Mouse (Mus musculus): ENCODE measurements around the gene Gm17660. TPM values are rescaled to one million over a fixed set of nuclear protein-coding genes. Genes with fewer than 3 reads are reported as not detected.

The Gm17660 gene
- polyA plus RNA-seq, 1 experiment from 2014 or later = 1.5 TPM

GRCm38 (mm10) chr5:104059628-104060027 lies 17.8 kb downstream of the Gm17660 start:
- Histone ChIP-seq H3K4me2 (replicated peaks; ENCODE audit: low read depth) (no peak overlapping the region), H3K4me1 (replicated peaks; ENCODE audit: control insufficient read depth, insufficient read depth, low read length) (no peaks in the 10 kb centered on the region), H3K36me3 (ENCODE audit: control insufficient read depth, insufficient read depth) (peaks cover 43% of the 10 kb centered on the region), H3K4me3 (ENCODE audit: low read depth, low read length) (no peak overlapping the region), H3K9me3 (ENCODE audit: control insufficient read depth) (no peaks in the 10 kb centered on the region), H3K9ac (ENCODE audit: low read depth, low read length) (no peak overlapping the region), H3K27ac (ENCODE audit: low read depth, low read length) (no peak overlapping the region), H3K27me3 (replicated peaks; ENCODE audit: control insufficient read depth, insufficient read depth, low read length) (no peaks in the 10 kb centered on the region)
- ATAC-seq = no peak
- WGBS = 55% methylated on average over 9 of the region's 9 CpGs
- TF ChIP-seq CTCF (IDR thresholded peaks at IDR 0.05; ENCODE audit: low read depth) = peak; percentile 26; the same call in 1 of the 2 replicates

GRCm38 (mm10) chr5:104058021-104058420 lies 19.4 kb downstream of the Gm17660 start:
- ATAC-seq = no peak
- WGBS = 60% methylated on average over 15 of the region's 15 CpGs
- no peak overlapping the region for H3K4me3 ChIP-seq (ENCODE audit: low read depth, low read length)
- H3K27ac ChIP-seq (ENCODE audit: low read depth, low read length) = no peak overlapping the region
- peaks cover 40% of the 10 kb centered on the region for H3K36me3 ChIP-seq (ENCODE audit: control insufficient read depth, insufficient read depth)
- H3K9ac ChIP-seq (ENCODE audit: low read depth, low read length) = no peak overlapping the region
- no peaks in the 10 kb centered on the region for H3K9me3 ChIP-seq (ENCODE audit: control insufficient read depth)
- H3K4me2 ChIP-seq (replicated peaks; ENCODE audit: low read depth) = no peak overlapping the region
- H3K4me1 ChIP-seq (replicated peaks; ENCODE audit: control insufficient read depth, insufficient read depth, low read length) = no peaks in the 10 kb centered on the region
- H3K27me3 ChIP-seq (replicated peaks; ENCODE audit: control insufficient read depth, insufficient read depth, low read length) = no peaks in the 10 kb centered on the region
- TF ChIP-seq CTCF (IDR thresholded peaks at IDR 0.05; ENCODE audit: low read depth) = peak; percentile 79

GRCm38 (mm10) chr5:104056295-104056694 lies 21.1 kb downstream of the Gm17660 start:
- Histone ChIP-seq H3K9me3 (ENCODE audit: control insufficient read depth) (no peaks in the 10 kb centered on the region), H3K4me1 (replicated peaks; ENCODE audit: control insufficient read depth, insufficient read depth, low read length) (no peaks in the 10 kb centered on the region), H3K27ac (ENCODE audit: low read depth, low read length) (peak overlapping the region; percentile 64), H3K4me2 (replicated peaks; ENCODE audit: low read depth) (no peak overlapping the region), H3K27me3 (replicated peaks; ENCODE audit: control insufficient read depth, insufficient read depth, low read length) (no peaks in the 10 kb centered on the region), H3K9ac (ENCODE audit: low read depth, low read length) (no peak overlapping the region), H3K4me3 (ENCODE audit: low read depth, low read length) (no peak overlapping the region), H3K36me3 (ENCODE audit: control insufficient read depth, insufficient read depth) (peaks cover 36% of the 10 kb centered on the region)
- ATAC-seq = peak; percentile 86
- no peak for TF ChIP-seq CTCF (IDR thresholded peaks at IDR 0.05; ENCODE audit: low read depth)
- WGBS = 58% methylated on average over 7 of the region's 7 CpGs

GRCm38 (mm10) chr5:104055816-104056215 lies 21.6 kb downstream of the Gm17660 start:
- no peak for ATAC-seq
- Histone ChIP-seq H3K9me3 (ENCODE audit: control insufficient read depth) (no peaks in the 10 kb centered on the region), H3K27me3 (replicated peaks; ENCODE audit: control insufficient read depth, insufficient read depth, low read length) (no peaks in the 10 kb centered on the region), H3K36me3 (ENCODE audit: control insufficient read depth, insufficient read depth) (peaks cover 37% of the 10 kb centered on the region), H3K9ac (ENCODE audit: low read depth, low read length) (no peak overlapping the region), H3K4me2 (replicated peaks; ENCODE audit: low read depth) (no peak overlapping the region), H3K4me3 (ENCODE audit: low read depth, low read length) (no peak overlapping the region), H3K4me1 (replicated peaks; ENCODE audit: control insufficient read depth, insufficient read depth, low read length) (no peaks in the 10 kb centered on the region), H3K27ac (ENCODE audit: low read depth, low read length) (peak overlapping the region; percentile 60)
- no peak for TF ChIP-seq CTCF (IDR thresholded peaks at IDR 0.05; ENCODE audit: low read depth)
- WGBS = 80% methylated on average over 4 of the region's 4 CpGs

- TF ChIP-seq CTCF (IDR thresholded peaks at IDR 0.05; ENCODE audit: low read depth) = no peak
- Histone ChIP-seq H3K4me2 (replicated peaks; ENCODE audit: low read depth) (no peak overlapping the region), H3K4me1 (replicated peaks; ENCODE audit: control insufficient read depth, insufficient read depth, low read length) (no peaks in the 10 kb centered on the region), H3K4me3 (ENCODE audit: low read depth, low read length) (no peak overlapping the region), H3K9me3 (ENCODE audit: control insufficient read depth) (no peaks in the 10 kb centered on the region), H3K27me3 (replicated peaks; ENCODE audit: control insufficient read depth, insufficient read depth, low read length) (no peaks in the 10 kb centered on the region), H3K27ac (ENCODE audit: low read depth, low read length) (no peak overlapping the region), H3K36me3 (ENCODE audit: control insufficient read depth, insufficient read depth) (peaks cover 34% of the 10 kb centered on the region), H3K9ac (ENCODE audit: low read depth, low read length) (no peak overlapping the region)
- 91% methylated on average over 4 of the region's 4 CpGs for WGBS
- no peak for ATAC-seq
Observed at GRCm38 (mm10) chr5:104054938-104055337, 22.5 kb downstream of the Gm17660 start.

GRCm38 (mm10) chr5:104052956-104053355 lies 24.5 kb downstream of the Gm17660 start:
- no peak overlapping the region for H3K27ac ChIP-seq (ENCODE audit: low read depth, low read length)
- peaks cover 30% of the 10 kb centered on the region for H3K36me3 ChIP-seq (ENCODE audit: control insufficient read depth, insufficient read depth)
- H3K9ac ChIP-seq (ENCODE audit: low read depth, low read length) = no peak overlapping the region
- H3K4me3 ChIP-seq (ENCODE audit: low read depth, low read length) = no peak overlapping the region
- no peaks in the 10 kb centered on the region for H3K27me3 ChIP-seq (replicated peaks; ENCODE audit: control insufficient read depth, insufficient read depth, low read length)
- no peaks in the 10 kb centered on the region for H3K9me3 ChIP-seq (ENCODE audit: control insufficient read depth)
- H3K4me1 ChIP-seq (replicated peaks; ENCODE audit: control insufficient read depth, insufficient read depth, low read length) = no peaks in the 10 kb centered on the region
- WGBS = 60% methylated on average over 8 of the region's 8 CpGs
- ATAC-seq = no peak
- no peak overlapping the region for H3K4me2 ChIP-seq (replicated peaks; ENCODE audit: low read depth)
- TF ChIP-seq CTCF (IDR thresholded peaks at IDR 0.05; ENCODE audit: low read depth) = peak; percentile 66

- peaks cover 5% of the 10 kb centered on the region; the same call in 1 of the 2 replicates for H3K4me1 ChIP-seq (replicated peaks; ENCODE audit: control insufficient read depth, insufficient read depth, low read length)
- peak overlapping the region; percentile 80 for H3K4me2 ChIP-seq (replicated peaks; ENCODE audit: low read depth)
- peaks cover 22% of the 10 kb centered on the region for H3K36me3 ChIP-seq (ENCODE audit: control insufficient read depth, insufficient read depth)
- peak overlapping the region; percentile 67 for H3K4me3 ChIP-seq (ENCODE audit: low read depth, low read length)
- H3K9ac ChIP-seq (ENCODE audit: low read depth, low read length) = 0 out of 2 replicates have a peak overlapping the region, but pooled peaks have one; percentile 68
- H3K27me3 ChIP-seq (replicated peaks; ENCODE audit: control insufficient read depth, insufficient read depth, low read length) = no peaks in the 10 kb centered on the region
- TF ChIP-seq CTCF (IDR thresholded peaks at IDR 0.05; ENCODE audit: low read depth) = peak; percentile 56
- WGBS = 35% methylated on average over 4 of the region's 4 CpGs
- ATAC-seq = no peak
- 0 out of 2 replicates have a peak overlapping the region, but pooled peaks have one; percentile 73 for H3K27ac ChIP-seq (ENCODE audit: low read depth, low read length)
- H3K9me3 ChIP-seq (ENCODE audit: control insufficient read depth) = no peaks in the 10 kb centered on the region
Observed at GRCm38 (mm10) chr5:104048139-104048538, 29.3 kb downstream of the Gm17660 start.
